In the genomic region with DNA sequence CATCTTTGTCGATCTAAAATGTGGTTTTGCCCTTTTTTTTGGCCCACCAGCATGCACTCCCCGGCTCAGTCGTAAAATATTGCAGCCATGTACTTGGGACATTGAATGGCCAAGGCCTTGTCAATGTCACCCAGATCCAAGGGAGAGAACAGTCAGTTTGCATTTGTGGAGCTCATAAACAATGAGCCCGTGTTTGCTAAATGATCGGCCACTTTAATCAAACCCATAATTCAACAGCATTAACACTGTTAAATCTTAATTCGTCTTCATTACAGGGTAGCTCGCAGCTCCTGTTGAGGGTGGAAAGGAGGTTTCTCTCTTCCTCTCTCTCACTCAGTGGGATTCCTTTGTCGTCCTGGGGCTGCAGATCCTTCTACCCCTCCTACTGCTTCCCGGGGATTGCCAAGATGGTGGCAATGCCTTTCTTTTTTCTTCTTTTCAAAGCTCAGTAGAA, we compare ENCODE assay signal across 8 mouse cellular contexts.
DNase-seq lines count a peak whose midpoint lies in the region; ATAC-seq and TF ChIP-seq lines count a peak whose summit lies in the region.

No protein-coding gene starts in this region.

- peak overlapping the region; percentile 9 for H3K9ac ChIP-seq in forebrain, embryonic 11.5 days (ENCODE audit: low read length)
- H3K9ac ChIP-seq in neural tube, embryonic 14.5 days (replicated peaks; ENCODE audit: low read depth, low read length): no peak overlapping the region; the same call in 1 of the 2 replicates

- no peak for DNase-seq in layer of hippocampus, adult 2 months (ENCODE audit: low spot score in 2 of 2)
- DNase-seq in layer of hippocampus, postnatal 36 days: no peak
- DNase-seq in forebrain, embryonic 11.5 days (ENCODE audit: low spot score): peak; percentile 52
- DNase-seq in limb, embryonic 10.5 days (ENCODE audit: low spot score): no peak
- no peak for DNase-seq in layer of hippocampus, adult 9-11 months
- no peak for DNase-seq in left cerebral cortex, postnatal 10 days (ENCODE audit: extremely low spot score in 1 of 2, low spot score in 2 of 2)

- no peaks in the 10 kb centered on the region for H3K36me3 ChIP-seq in forebrain, embryonic 11.5 days (ENCODE audit: control insufficient read depth, insufficient read depth, low read length)
- H3K36me3 ChIP-seq in limb, embryonic 10.5 days: no peaks in the 10 kb centered on the region
- H3K36me3 ChIP-seq in neural tube, embryonic 14.5 days (ENCODE audit: control insufficient read depth, insufficient read depth, low read length): no peaks in the 10 kb centered on the region

- ATAC-seq in forebrain, embryonic 11.5 days (replicated peaks; ENCODE audit: low FRiP score): peak; percentile 20
- ATAC-seq in neural tube, embryonic 14.5 days (ENCODE audit: low read depth): peak; percentile 56; the same call in 1 of the 2 replicates
- no peak for ATAC-seq in inflammation-experienced regulatory T-cells, adult 6 months

- H3K27ac ChIP-seq in layer of hippocampus, adult 2 months: peak overlapping the region; percentile 63; the same call in 1 of the 2 replicates
- peak overlapping the region; percentile 71 for H3K27ac ChIP-seq in forebrain, embryonic 11.5 days (ENCODE audit: low read depth, low read length)
- peak overlapping the region; percentile 88 for H3K27ac ChIP-seq in limb, embryonic 10.5 days
- peak overlapping the region; percentile 78 for H3K27ac ChIP-seq in neural tube, embryonic 14.5 days (ENCODE audit: low read depth, low read length)

- no peaks in the 10 kb centered on the region for H3K27me3 ChIP-seq in forebrain, embryonic 11.5 days (ENCODE audit: control insufficient read depth, insufficient read depth, low read length)
- H3K27me3 ChIP-seq in limb, embryonic 10.5 days (ENCODE audit: low read depth, poor library complexity, severe bottlenecking): peaks cover 42% of the 10 kb centered on the region
- H3K27me3 ChIP-seq in neural tube, embryonic 14.5 days (ENCODE audit: control insufficient read depth, insufficient read depth, low read length): no peaks in the 10 kb centered on the region

- H3K9me3 ChIP-seq in forebrain, embryonic 11.5 days (ENCODE audit: control insufficient read depth, low read length): no peaks in the 10 kb centered on the region
- no peaks in the 10 kb centered on the region for H3K9me3 ChIP-seq in limb, embryonic 10.5 days (replicated peaks)
- H3K9me3 ChIP-seq in neural tube, embryonic 14.5 days (ENCODE audit: control insufficient read depth, low read length): no peaks in the 10 kb centered on the region

- TF ChIP-seq CTCF in layer of hippocampus, adult 2 months (conservative IDR thresholded peaks at IDR 0.05): no peak

- H3K4me2 ChIP-seq in forebrain, embryonic 11.5 days (ENCODE audit: low read depth, low read length, severe bottlenecking): peak overlapping the region; percentile 19; the same call in 1 of the 2 replicates
- peak overlapping the region; percentile 25; the same call in 1 of the 2 replicates for H3K4me2 ChIP-seq in neural tube, embryonic 14.5 days (ENCODE audit: low read depth, low read length)

- H3K4me1 ChIP-seq in forebrain, embryonic 11.5 days (replicated peaks; ENCODE audit: control insufficient read depth, insufficient read depth, low read length): peaks cover 17% of the 10 kb centered on the region
- peaks cover 24% of the 10 kb centered on the region for H3K4me1 ChIP-seq in limb, embryonic 10.5 days
- H3K4me1 ChIP-seq in neural tube, embryonic 14.5 days (ENCODE audit: control insufficient read depth, insufficient read depth, low read length): peaks cover 10% of the 10 kb centered on the region

- WGBS in forebrain, embryonic 11.5 days: 6% methylated on average over 9 of the region's 9 CpGs
- WGBS in limb, embryonic 10.5 days: 14% methylated on average over 9 of the region's 9 CpGs
- WGBS in neural tube, embryonic 14.5 days: 5% methylated on average over 9 of the region's 9 CpGs

- intact Hi-C loops in left cerebral cortex, postnatal 10 days (cut with DNase I): no loop called here

- H3K4me3 ChIP-seq in layer of hippocampus, adult 2 months: no peak overlapping the region
- no peak overlapping the region for H3K4me3 ChIP-seq in forebrain, embryonic 11.5 days (ENCODE audit: low read depth, low read length)
- H3K4me3 ChIP-seq in limb, embryonic 10.5 days: peak overlapping the region; percentile 37
- H3K4me3 ChIP-seq in neural tube, embryonic 14.5 days (ENCODE audit: low read depth, low read length): no peak overlapping the region
